Mouse (Mus musculus) lung, postnatal 0 days (tissue): Measurements from ENCODE around the gene Scrn2.

Experiments
- CTCF ChIP-seq: IDR thresholded peaks from 2 replicates; pipeline ENCODE4 v1.5.1; 2016; ENCODE audit warnings: antibody characterized with exemption, mild to moderate bottlenecking
- EP300 ChIP-seq: IDR thresholded peaks from 2 replicates; pipeline ENCODE4 v1.6.1; 2016; ENCODE audit warnings: antibody characterized with exemption, mild to moderate bottlenecking, control low read depth

GRCm38 (mm10) chr11:97025721-97026344 lies 3.9 kb upstream of the Scrn2 start:
- TF ChIP-seq EP300 (no peak), CTCF (peak; percentile 98)
